Mouse (Mus musculus): Measurements from ENCODE around the gene Cmas. TPM values are rescaled to one million over a fixed set of nuclear protein-coding genes. Genes with fewer than 3 reads are reported as not detected.
A peak's percentile ranks its signal among the peaks of the same experiment; 100 is the strongest.

The Cmas gene
- total and polyA plus RNA-seq, 2 experiments from 2014 or later = 59.1 to 171 TPM

DNA sequence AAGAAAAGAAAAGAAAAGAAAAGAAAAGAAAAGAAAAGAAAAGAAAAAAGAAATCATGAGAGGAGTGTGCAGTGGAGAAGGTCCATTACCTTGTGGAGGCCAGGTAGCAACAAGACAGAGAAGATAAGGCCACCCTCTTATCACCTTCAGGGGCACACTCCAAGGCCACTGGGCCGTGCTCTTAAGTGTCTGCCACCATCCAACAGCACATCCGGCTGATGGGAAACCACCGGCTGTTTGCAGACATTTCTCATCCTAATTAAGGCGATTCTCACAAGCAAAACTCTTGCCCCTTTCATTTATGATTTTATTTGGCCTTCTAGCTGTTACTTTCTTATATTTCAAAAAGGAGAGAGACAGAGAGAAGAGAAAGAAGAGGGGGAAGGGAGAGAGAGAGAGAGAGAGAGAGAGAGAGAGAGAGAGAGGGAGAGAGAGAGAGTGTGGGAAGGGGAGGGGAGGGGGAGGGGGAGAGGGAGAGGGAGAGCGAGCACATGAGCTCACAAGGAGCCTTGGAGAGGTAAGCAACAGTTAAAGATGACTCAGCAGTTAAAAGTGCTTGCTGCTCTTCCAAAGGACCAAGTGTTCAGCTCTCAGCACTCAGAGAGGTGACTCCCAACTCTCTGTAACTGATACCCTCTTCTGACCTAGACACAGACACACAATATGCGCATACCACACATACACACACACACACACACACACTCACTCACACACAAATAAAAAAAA is 53.0 kb downstream of the Cmas start:
- Histone ChIP-seq H3K4me3 (ENCODE audit: low read length) (no peak overlapping the region), H3K36me3 (ENCODE audit: insufficient read depth, low read length) (no peaks in the 10 kb centered on the region), H3K27ac (no peak overlapping the region), H3K9me3 (ENCODE audit: low read length) (no peaks in the 10 kb centered on the region), H3K27me3 (ENCODE audit: insufficient read depth, low read length) (no peaks in the 10 kb centered on the region), H3K9ac (replicated peaks; ENCODE audit: low read length) (no peak overlapping the region), H3K4me1 (ENCODE audit: insufficient read depth, low read length) (no peaks in the 10 kb centered on the region), H3K4me2 (ENCODE audit: low read depth, low read length) (no peak overlapping the region)
- ATAC-seq = no peak
- no peak for DNase-seq (ENCODE audit: low spot score)
- no peak for TF ChIP-seq CTCF (IDR thresholded peaks at IDR 0.05; ENCODE audit: low read depth)
- WGBS = 57% methylated on average over 6 of the region's 6 CpGs

DNA sequence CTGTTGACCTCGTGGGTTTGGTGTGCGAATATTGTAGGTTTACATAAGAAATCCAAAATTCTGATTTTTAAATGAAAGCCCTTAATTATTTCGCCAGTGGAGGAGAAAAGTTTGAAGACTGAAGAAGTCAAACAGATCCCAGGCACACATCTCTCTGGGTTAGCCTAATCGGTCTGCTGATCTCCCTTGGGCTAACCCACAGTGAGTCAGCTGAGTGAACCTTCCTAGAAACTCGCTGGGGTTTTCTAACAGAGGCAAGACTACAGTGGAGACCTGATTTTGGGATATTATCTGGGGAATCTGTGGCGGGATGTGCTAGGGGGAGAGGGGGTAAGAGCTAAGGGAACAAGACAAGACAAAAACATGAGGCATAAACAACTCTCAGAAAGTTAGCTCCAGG is 53.8 kb downstream of the Cmas start:
- TF ChIP-seq CTCF (IDR thresholded peaks at IDR 0.05; ENCODE audit: low read depth) = no peak
- DNase-seq (ENCODE audit: low spot score) = no peak
- no peak overlapping the region for H3K27ac ChIP-seq
- H3K4me2 ChIP-seq (ENCODE audit: low read depth, low read length) = no peak overlapping the region
- 70% methylated on average over 6 of the region's 6 CpGs for WGBS
- no peaks in the 10 kb centered on the region for H3K4me1 ChIP-seq (ENCODE audit: insufficient read depth, low read length)
- H3K27me3 ChIP-seq (ENCODE audit: insufficient read depth, low read length) = no peaks in the 10 kb centered on the region
- no peak overlapping the region for H3K9ac ChIP-seq (replicated peaks; ENCODE audit: low read length)
- ATAC-seq = no peak
- no peak overlapping the region for H3K4me3 ChIP-seq (ENCODE audit: low read length)
- H3K9me3 ChIP-seq (ENCODE audit: low read length) = no peaks in the 10 kb centered on the region
- no peaks in the 10 kb centered on the region for H3K36me3 ChIP-seq (ENCODE audit: insufficient read depth, low read length)

GRCm38 (mm10) chr6:142812969-142813368 is 56.5 kb downstream of the Cmas start:
- H3K4me1 ChIP-seq (ENCODE audit: insufficient read depth, low read length) = no peaks in the 10 kb centered on the region
- ATAC-seq = no peak
- H3K36me3 ChIP-seq (ENCODE audit: insufficient read depth, low read length) = no peaks in the 10 kb centered on the region
- H3K4me3 ChIP-seq (ENCODE audit: low read length) = no peak overlapping the region
- H3K4me2 ChIP-seq (ENCODE audit: low read depth, low read length) = no peak overlapping the region
- 49% methylated on average over 5 of the region's 5 CpGs for WGBS
- H3K9me3 ChIP-seq (ENCODE audit: low read length) = no peaks in the 10 kb centered on the region
- no peaks in the 10 kb centered on the region for H3K27me3 ChIP-seq (ENCODE audit: insufficient read depth, low read length)
- no peak overlapping the region for H3K9ac ChIP-seq (replicated peaks; ENCODE audit: low read length)
- no peak for DNase-seq (ENCODE audit: low spot score)
- no peak overlapping the region for H3K27ac ChIP-seq
- TF ChIP-seq CTCF (IDR thresholded peaks at IDR 0.05; ENCODE audit: low read depth) = no peak

- no peak overlapping the region for H3K27ac ChIP-seq
- H3K9ac ChIP-seq (replicated peaks; ENCODE audit: low read length) = 0 out of 2 replicates have a peak overlapping the region, but pooled peaks have one; percentile 42
- H3K36me3 ChIP-seq (ENCODE audit: insufficient read depth, low read length) = no peaks in the 10 kb centered on the region
- H3K4me3 ChIP-seq (ENCODE audit: low read length) = peak overlapping the region; percentile 31
- no peak for DNase-seq (ENCODE audit: low spot score)
- H3K27me3 ChIP-seq (ENCODE audit: insufficient read depth, low read length) = no peaks in the 10 kb centered on the region
- WGBS = 54% methylated on average over 10 of the region's 10 CpGs
- peak overlapping the region; percentile 59 for H3K4me2 ChIP-seq (ENCODE audit: low read depth, low read length)
- ATAC-seq = peak; percentile 27; the same call in 1 of the 2 replicates
- H3K9me3 ChIP-seq (ENCODE audit: low read length) = no peaks in the 10 kb centered on the region
- no peaks in the 10 kb centered on the region for H3K4me1 ChIP-seq (ENCODE audit: insufficient read depth, low read length)
- no peak for TF ChIP-seq CTCF (IDR thresholded peaks at IDR 0.05; ENCODE audit: low read depth)
These were observed 57.5 kb downstream of the Cmas start for GRCm38 (mm10) chr6:142814011-142814410.

DNA sequence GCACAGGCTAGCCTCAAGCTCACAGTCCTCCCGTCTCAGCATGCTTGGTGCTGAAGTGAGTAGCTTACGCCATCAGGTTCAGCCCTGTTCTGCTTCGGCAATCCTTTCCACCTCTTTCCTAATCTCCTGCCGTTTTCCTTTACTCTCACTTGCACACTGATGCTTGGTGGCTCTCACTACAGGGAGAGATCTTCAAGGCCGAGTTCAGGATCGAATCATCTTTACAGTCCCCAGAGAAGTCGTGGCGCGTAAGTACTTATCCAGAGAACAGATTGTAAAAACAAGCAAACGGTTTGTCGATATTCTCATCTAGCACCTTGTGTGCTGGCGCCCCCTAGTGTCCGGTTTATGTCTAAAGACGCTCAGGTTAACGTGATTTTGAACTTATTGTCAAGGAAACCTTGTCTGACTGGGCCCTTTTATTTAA is 58.0 kb downstream of the Cmas start:
- 1% methylated on average over 15 of the region's 15 CpGs for WGBS
- TF ChIP-seq CTCF (IDR thresholded peaks at IDR 0.05; ENCODE audit: low read depth) = peak; percentile 88
- H3K4me1 ChIP-seq (ENCODE audit: insufficient read depth, low read length) = no peaks in the 10 kb centered on the region
- no peaks in the 10 kb centered on the region for H3K27me3 ChIP-seq (ENCODE audit: insufficient read depth, low read length)
- no peaks in the 10 kb centered on the region for H3K9me3 ChIP-seq (ENCODE audit: low read length)
- H3K4me3 ChIP-seq (ENCODE audit: low read length) = peak overlapping the region; percentile 31
- H3K9ac ChIP-seq (replicated peaks; ENCODE audit: low read length) = peak overlapping the region; percentile 42; the same call in 1 of the 2 replicates
- H3K27ac ChIP-seq = no peak overlapping the region
- ATAC-seq = peak; percentile 64
- peak overlapping the region; percentile 59 for H3K4me2 ChIP-seq (ENCODE audit: low read depth, low read length)
- DNase-seq (ENCODE audit: low spot score) = peak; percentile 96
- H3K36me3 ChIP-seq (ENCODE audit: insufficient read depth, low read length) = no peaks in the 10 kb centered on the region

DNA sequence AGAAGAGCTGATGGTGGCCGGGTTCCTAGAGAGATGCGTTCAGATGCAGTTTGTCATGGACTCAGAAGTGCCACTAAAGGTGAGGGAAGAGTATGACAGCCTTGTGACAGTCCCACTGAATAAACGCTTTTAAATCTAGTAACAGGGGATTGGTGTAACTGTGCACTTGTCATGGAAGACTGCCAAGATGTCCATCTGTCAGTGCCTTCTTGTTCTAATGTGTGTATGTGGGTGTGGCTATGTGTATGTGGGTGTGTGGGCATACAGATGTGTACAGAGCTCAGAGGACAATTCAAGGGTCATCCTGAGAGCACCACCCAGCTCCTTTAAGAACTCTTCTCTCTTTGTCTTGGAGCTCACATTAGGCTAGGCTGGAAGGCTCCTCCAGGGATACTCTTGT is 59.0 kb downstream of the Cmas start:
- Histone ChIP-seq H3K4me2 (ENCODE audit: low read depth, low read length) (no peak overlapping the region), H3K9me3 (ENCODE audit: low read length) (no peaks in the 10 kb centered on the region), H3K4me1 (ENCODE audit: insufficient read depth, low read length) (no peaks in the 10 kb centered on the region), H3K27me3 (ENCODE audit: insufficient read depth, low read length) (no peaks in the 10 kb centered on the region), H3K27ac (no peak overlapping the region), H3K9ac (replicated peaks; ENCODE audit: low read length) (no peak overlapping the region), H3K4me3 (ENCODE audit: low read length) (no peak overlapping the region), H3K36me3 (ENCODE audit: insufficient read depth, low read length) (no peaks in the 10 kb centered on the region)
- DNase-seq (ENCODE audit: low spot score) = no peak
- no peak for ATAC-seq
- 69% methylated on average over 3 of the region's 3 CpGs for WGBS
- no peak for TF ChIP-seq CTCF (IDR thresholded peaks at IDR 0.05; ENCODE audit: low read depth)

DNA sequence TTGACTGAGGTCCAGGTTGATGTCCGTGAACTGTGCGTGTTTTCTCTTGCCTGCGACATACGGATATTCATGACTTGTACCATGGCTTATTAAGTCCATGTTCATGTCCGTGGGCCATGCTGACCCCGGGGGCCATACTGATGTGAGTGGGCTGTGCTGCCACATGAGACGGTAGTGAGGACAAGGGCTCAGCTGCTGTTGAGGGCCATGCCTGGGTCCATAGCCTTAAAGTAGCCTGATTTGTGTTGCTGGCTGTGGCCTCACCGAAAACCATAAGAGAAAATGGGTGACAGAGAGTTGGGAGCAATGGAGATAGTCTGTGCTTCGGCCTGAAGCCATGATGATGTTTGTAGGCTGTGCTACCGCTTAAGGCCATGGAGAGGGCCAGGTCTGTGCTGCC is 61.8 kb downstream of the Cmas start:
- Histone ChIP-seq H3K27ac (no peak overlapping the region), H3K4me2 (ENCODE audit: low read depth, low read length) (no peak overlapping the region), H3K36me3 (ENCODE audit: insufficient read depth, low read length) (no peaks in the 10 kb centered on the region), H3K4me1 (ENCODE audit: insufficient read depth, low read length) (no peaks in the 10 kb centered on the region), H3K27me3 (ENCODE audit: insufficient read depth, low read length) (no peaks in the 10 kb centered on the region), H3K9me3 (ENCODE audit: low read length) (no peaks in the 10 kb centered on the region), H3K9ac (replicated peaks; ENCODE audit: low read length) (no peak overlapping the region), H3K4me3 (ENCODE audit: low read length) (no peak overlapping the region)
- no peak for DNase-seq (ENCODE audit: low spot score)
- 92% methylated on average over 10 of the region's 10 CpGs for WGBS
- ATAC-seq = no peak
- TF ChIP-seq CTCF (IDR thresholded peaks at IDR 0.05; ENCODE audit: low read depth) = no peak

Data from hindbrain, postnatal 0 days (tissue).